Mouse (Mus musculus) ES-Bruce4 (cell line): ENCODE measurements around the gene Tango2. TPM values are rescaled to one million over a fixed set of nuclear protein-coding genes. Genes with fewer than 3 reads are reported as not detected.

ENCODE experiments used
- H3K27ac ChIP-seq: 2 replicates; pipeline ENCODE4 v1.5.1; 2012; ENCODE audit warnings: low read length, inconsistent platforms; ENCODE audit not compliant: insufficient read depth
- H3K27me3 ChIP-seq: 2 replicates; pipeline ENCODE4 v1.6.1; 2012; ENCODE audit warnings: mild to moderate bottlenecking, low read length, inconsistent platforms; ENCODE audit not compliant: control insufficient read depth, poor library complexity, insufficient read depth, severe bottlenecking
- H3K36me3 ChIP-seq: 2 replicates; pipeline ENCODE4 v1.6.1; 2012; ENCODE audit warnings: inconsistent platforms, mild to moderate bottlenecking, low read length, moderate library complexity; ENCODE audit not compliant: control insufficient read depth, poor library complexity, insufficient read depth, severe bottlenecking
- H3K4me1 ChIP-seq: one replicate; pipeline ENCODE4 v1.8.1; 2011; ENCODE audit warnings: low read length; ENCODE audit not compliant: control insufficient read depth, insufficient read depth
- H3K4me3 ChIP-seq: 2 replicates; pipeline ENCODE4 v1.5.1; 2011; ENCODE audit warnings: low read depth, mild to moderate bottlenecking, low read length
- H3K9ac ChIP-seq: 2 replicates; pipeline ENCODE4 v1.6.1; 2012; ENCODE audit warnings: low read depth, mild to moderate bottlenecking, inconsistent platforms; ENCODE audit not compliant: poor library complexity, severe bottlenecking
- H3K9me3 ChIP-seq: replicated peaks from 2 replicates; pipeline ENCODE4 v1.6.1; 2012; ENCODE audit warnings: mild to moderate bottlenecking, low read length, inconsistent platforms; ENCODE audit not compliant: control insufficient read depth, poor library complexity, insufficient read depth, severe bottlenecking
- CTCF ChIP-seq: IDR thresholded peaks from one replicate; pipeline ENCODE4 v1.8.1; 2011; ENCODE audit warnings: low read depth, low read length
- EP300 ChIP-seq: IDR thresholded peaks from 2 replicates; pipeline ENCODE4 v1.6.1; 2011; ENCODE audit warnings: low read depth, low read length; ENCODE audit not compliant: insufficient read depth
- POLR2A ChIP-seq: IDR thresholded peaks from one replicate; pipeline ENCODE4 v1.8.1; 2011; ENCODE audit warnings: low read length; ENCODE audit not compliant: insufficient read depth
- polyA plus RNA-seq: library from polyadenylated mRNA; stranded (reverse); fragments of >200 nt; gene quantifications from 2 replicates; pipeline ENCODE4 v1.2.4, GENCODE M21; 2011; ENCODE audit warnings: low read depth; ENCODE audit not compliant: missing spikeins, insufficient read depth, insufficient read length

Tango2 gene
- polyA plus RNA-seq, 1 experiment = 19.3 TPM

GRCm38 (mm10) chr16:18366849-18367248, 18.9 kb upstream of the Tango2 start:
- H3K4me3 ChIP-seq = no peak overlapping the region

GRCm38 (mm10) chr16:18362948-18363347, 15.0 kb upstream of the Tango2 start:
- 0 out of 2 replicates have a peak, but pooled peaks cover 2% of the 10 kb centered on the region for H3K36me3 ChIP-seq
- peaks cover 4% of the 10 kb centered on the region; the same call in 1 of the 2 replicates for H3K9me3 ChIP-seq
- no peaks in the 10 kb centered on the region for H3K27me3 ChIP-seq
- H3K9ac ChIP-seq = no peak overlapping the region
- TF ChIP-seq EP300 = no peak
- no peak for TF ChIP-seq POLR2A
- no peak for TF ChIP-seq CTCF
- H3K4me1 ChIP-seq = no peaks in the 10 kb centered on the region
- no peak overlapping the region for H3K4me3 ChIP-seq
- H3K27ac ChIP-seq = no peak overlapping the region

More at GRCm38 (mm10) chr16:18366849-18367248, 18.9 kb upstream of the Tango2 start:
- Histone ChIP-seq H3K4me1 (no peaks in the 10 kb centered on the region), H3K9me3 (no peaks in the 10 kb centered on the region; the same call in 1 of the 2 replicates), H3K9ac (no peak overlapping the region), H3K27ac (no peak overlapping the region), H3K36me3 (0 out of 2 replicates have a peak, but pooled peaks cover 2% of the 10 kb centered on the region), H3K27me3 (no peaks in the 10 kb centered on the region)
- TF ChIP-seq CTCF = no peak
- no peak for TF ChIP-seq POLR2A
- no peak for TF ChIP-seq EP300

GRCm38 (mm10) chr16:18360151-18360805, 12.4 kb upstream of the Tango2 start:
- Histone ChIP-seq H3K4me3 (no peak overlapping the region), H3K27ac (no peak overlapping the region), H3K27me3 (no peaks in the 10 kb centered on the region), H3K36me3 (0 out of 2 replicates have a peak, but pooled peaks cover 2% of the 10 kb centered on the region), H3K9me3 (peaks cover 4% of the 10 kb centered on the region; the same call in 1 of the 2 replicates), H3K9ac (no peak overlapping the region), H3K4me1 (peaks cover 2% of the 10 kb centered on the region)
- TF ChIP-seq EP300 (no peak), CTCF (no peak), POLR2A (no peak)

GRCm38 (mm10) chr16:18357977-18358376, 10.1 kb upstream of the Tango2 start:
- no peak overlapping the region for H3K9ac ChIP-seq
- no peaks in the 10 kb centered on the region for H3K27me3 ChIP-seq
- H3K9me3 ChIP-seq = 0 out of 2 replicates have a peak, but pooled peaks cover 4% of the 10 kb centered on the region
- H3K27ac ChIP-seq = no peak overlapping the region
- TF ChIP-seq CTCF (no peak), EP300 (no peak), POLR2A (no peak)
- no peak overlapping the region for H3K4me3 ChIP-seq
- H3K36me3 ChIP-seq = no peaks in the 10 kb centered on the region
- H3K4me1 ChIP-seq = peaks cover 2% of the 10 kb centered on the region

- TF ChIP-seq EP300 (no peak), POLR2A (no peak), CTCF (no peak)
- H3K9me3 ChIP-seq = 0 out of 2 replicates have a peak, but pooled peaks cover 4% of the 10 kb centered on the region
- H3K4me3 ChIP-seq = no peak overlapping the region
These were observed 9.1 kb upstream of the Tango2 start for GRCm38 (mm10) chr16:18356961-18357360.

GRCm38 (mm10) chr16:18353106-18353505, 5.2 kb upstream of the Tango2 start:
- no peak for TF ChIP-seq POLR2A
- TF ChIP-seq EP300 = no peak
- no peak for TF ChIP-seq CTCF
- H3K27me3 ChIP-seq = no peaks in the 10 kb centered on the region
- no peak overlapping the region for H3K9ac ChIP-seq
- H3K36me3 ChIP-seq = no peaks in the 10 kb centered on the region
- 0 out of 2 replicates have a peak, but pooled peaks cover 1% of the 10 kb centered on the region for H3K9me3 ChIP-seq
- no peak overlapping the region for H3K27ac ChIP-seq
- H3K4me3 ChIP-seq = no peak overlapping the region
- H3K4me1 ChIP-seq = peaks cover 2% of the 10 kb centered on the region

More at GRCm38 (mm10) chr16:18356961-18357360, 9.1 kb upstream of the Tango2 start:
- no peaks in the 10 kb centered on the region for H3K27me3 ChIP-seq
- H3K36me3 ChIP-seq = no peaks in the 10 kb centered on the region
- H3K27ac ChIP-seq = no peak overlapping the region
- H3K4me1 ChIP-seq = peaks cover 2% of the 10 kb centered on the region
- H3K9ac ChIP-seq = no peak overlapping the region
